Mouse (Mus musculus): Measurements from ENCODE around the gene Tada1.

Tada1 gene

GRCm38 (mm10) chr1:166379013-166379629, at the start of gene Tada1:
Gene Tada1, plus strand, starts transcription at chr1:166379097.
- peak; percentile 92 for DNase-seq (ENCODE audit: low spot score)

GRCm38 (mm10) chr1:166330752-166331151, 48.1 kb upstream of the Tada1 start:
- DNase-seq (ENCODE audit: low spot score) = no peak

GRCm38 (mm10) chr1:166339110-166339509, 39.8 kb upstream of the Tada1 start:
- no peak for DNase-seq (ENCODE audit: low spot score)

- no peak for DNase-seq (ENCODE audit: low spot score)
Observed at GRCm38 (mm10) chr1:166342060-166342459, 36.8 kb upstream of the Tada1 start.

- DNase-seq (ENCODE audit: low spot score) = no peak
Observed at GRCm38 (mm10) chr1:166342539-166342938, 36.4 kb upstream of the Tada1 start.

- DNase-seq (ENCODE audit: low spot score) = no peak
Observed at GRCm38 (mm10) chr1:166343586-166343985, 35.3 kb upstream of the Tada1 start.

GRCm38 (mm10) chr1:166344300-166345077, 34.4 kb upstream of the Tada1 start:
- DNase-seq (ENCODE audit: low spot score) = no peak

- DNase-seq (ENCODE audit: low spot score) = no peak
Observed at GRCm38 (mm10) chr1:166345602-166346001, 33.3 kb upstream of the Tada1 start.

- DNase-seq (ENCODE audit: low spot score) = no peak
Observed at GRCm38 (mm10) chr1:166346906-166347305, 32.0 kb upstream of the Tada1 start.

- no peak for DNase-seq (ENCODE audit: low spot score)
Observed at GRCm38 (mm10) chr1:166349341-166349740, 29.6 kb upstream of the Tada1 start.

- DNase-seq (ENCODE audit: low spot score) = no peak
Observed at GRCm38 (mm10) chr1:166349751-166350150, 29.1 kb upstream of the Tada1 start.

GRCm38 (mm10) chr1:166360157-166360855, 18.6 kb upstream of the Tada1 start:
- DNase-seq (ENCODE audit: low spot score) = peak; percentile 74

- DNase-seq (ENCODE audit: low spot score) = no peak
Observed at GRCm38 (mm10) chr1:166360896-166361295, 18.0 kb upstream of the Tada1 start.

- no peak for DNase-seq (ENCODE audit: low spot score)
Observed at GRCm38 (mm10) chr1:166361842-166362241, 17.1 kb upstream of the Tada1 start.

- DNase-seq (ENCODE audit: low spot score) = no peak
Observed at GRCm38 (mm10) chr1:166362659-166363058, 16.2 kb upstream of the Tada1 start.

- DNase-seq (ENCODE audit: low spot score) = no peak
Observed at GRCm38 (mm10) chr1:166363122-166363521, 15.8 kb upstream of the Tada1 start.

GRCm38 (mm10) chr1:166377171-166377570, 1.7 kb upstream of the Tada1 start:
- DNase-seq (ENCODE audit: low spot score) = no peak

- DNase-seq (ENCODE audit: low spot score) = no peak
Observed at GRCm38 (mm10) chr1:166378431-166379012, 375 bp upstream of the Tada1 start.

- peak; percentile 54 for DNase-seq (ENCODE audit: low spot score)
Observed at GRCm38 (mm10) chr1:166379630-166380231, 834 bp downstream of the Tada1 start.

- no peak for DNase-seq (ENCODE audit: low spot score)
Observed at GRCm38 (mm10) chr1:166381336-166381735, 2.4 kb downstream of the Tada1 start.

- no peak for DNase-seq (ENCODE audit: low spot score)
Observed at GRCm38 (mm10) chr1:166381821-166382220, 2.9 kb downstream of the Tada1 start.

- no peak for DNase-seq (ENCODE audit: low spot score)
Observed at GRCm38 (mm10) chr1:166382626-166383025, 3.7 kb downstream of the Tada1 start.

Measured in testis, postnatal 14 days (tissue).